Mouse (Mus musculus): Measurements from ENCODE around the gene Srpr.
A peak's percentile ranks its signal among the peaks of the same experiment; 100 is the strongest.

Srpr gene

GRCm38 (mm10) chr9:35188700-35189099 lies 11.3 kb upstream of the Srpr start:
- no peak for DNase-seq (ENCODE audit: low spot score)

- no peak for DNase-seq (ENCODE audit: low spot score)
These were observed 6.9 kb upstream of the Srpr start for GRCm38 (mm10) chr9:35192983-35193542.

GRCm38 (mm10) chr9:35194048-35194447 lies 5.9 kb upstream of the Srpr start:
- DNase-seq (ENCODE audit: low spot score): no peak

GRCm38 (mm10) chr9:35197625-35198024 lies 2.4 kb upstream of the Srpr start:
- DNase-seq (ENCODE audit: low spot score): no peak

- DNase-seq (ENCODE audit: low spot score): no peak
These were observed 1.6 kb upstream of the Srpr start for GRCm38 (mm10) chr9:35198351-35198750.

DNA sequence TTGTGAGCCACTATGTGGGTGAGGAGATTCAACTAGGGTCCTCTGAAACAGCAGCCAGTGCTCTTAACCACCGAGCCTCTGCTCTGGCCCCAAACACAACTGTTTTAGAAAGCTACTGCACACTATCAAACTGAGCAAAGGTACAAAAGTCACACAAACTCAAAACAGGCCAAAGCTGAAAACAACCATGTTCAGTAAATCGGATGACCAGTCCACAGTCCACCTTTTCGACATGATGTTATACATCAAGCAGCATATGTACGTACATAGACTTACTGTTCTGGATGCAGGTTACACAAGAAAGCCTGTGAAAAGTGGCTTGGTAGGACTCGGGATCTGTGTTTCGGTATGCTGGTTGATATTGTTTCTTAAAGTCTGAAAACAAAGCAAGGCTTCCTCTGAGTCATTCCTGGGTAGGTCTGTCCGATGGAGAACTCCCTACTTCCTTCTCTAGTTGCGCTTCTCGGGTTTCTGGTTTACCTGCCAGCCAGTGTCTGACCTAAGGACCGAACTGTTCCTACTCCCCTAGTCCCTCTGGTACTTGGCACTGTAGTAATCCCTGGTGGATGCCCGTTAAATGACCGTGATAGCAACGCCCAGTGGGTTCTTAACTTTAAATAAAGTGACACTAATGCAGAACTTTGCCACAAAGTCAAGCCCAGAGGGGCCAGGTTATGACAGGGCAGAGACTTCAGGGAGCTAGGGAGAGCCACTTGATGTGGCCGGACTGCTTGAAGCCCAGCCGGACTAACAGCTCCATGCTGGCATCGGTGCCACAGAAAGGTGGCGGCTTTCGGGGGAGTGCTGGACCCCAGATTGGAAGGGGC lies 817 bp upstream of the Srpr start:
- no peak for DNase-seq (ENCODE audit: low spot score)

GRCm38 (mm10) chr9:35200529-35201060 lies 620 bp downstream of the Srpr start:
- no peak for DNase-seq (ENCODE audit: low spot score)

GRCm38 (mm10) chr9:35203536-35203935 lies 3.6 kb downstream of the Srpr start:
- DNase-seq (ENCODE audit: low spot score): no peak

GRCm38 (mm10) chr9:35204421-35204820 lies 4.4 kb downstream of the Srpr start:
- DNase-seq (ENCODE audit: low spot score): no peak

DNA sequence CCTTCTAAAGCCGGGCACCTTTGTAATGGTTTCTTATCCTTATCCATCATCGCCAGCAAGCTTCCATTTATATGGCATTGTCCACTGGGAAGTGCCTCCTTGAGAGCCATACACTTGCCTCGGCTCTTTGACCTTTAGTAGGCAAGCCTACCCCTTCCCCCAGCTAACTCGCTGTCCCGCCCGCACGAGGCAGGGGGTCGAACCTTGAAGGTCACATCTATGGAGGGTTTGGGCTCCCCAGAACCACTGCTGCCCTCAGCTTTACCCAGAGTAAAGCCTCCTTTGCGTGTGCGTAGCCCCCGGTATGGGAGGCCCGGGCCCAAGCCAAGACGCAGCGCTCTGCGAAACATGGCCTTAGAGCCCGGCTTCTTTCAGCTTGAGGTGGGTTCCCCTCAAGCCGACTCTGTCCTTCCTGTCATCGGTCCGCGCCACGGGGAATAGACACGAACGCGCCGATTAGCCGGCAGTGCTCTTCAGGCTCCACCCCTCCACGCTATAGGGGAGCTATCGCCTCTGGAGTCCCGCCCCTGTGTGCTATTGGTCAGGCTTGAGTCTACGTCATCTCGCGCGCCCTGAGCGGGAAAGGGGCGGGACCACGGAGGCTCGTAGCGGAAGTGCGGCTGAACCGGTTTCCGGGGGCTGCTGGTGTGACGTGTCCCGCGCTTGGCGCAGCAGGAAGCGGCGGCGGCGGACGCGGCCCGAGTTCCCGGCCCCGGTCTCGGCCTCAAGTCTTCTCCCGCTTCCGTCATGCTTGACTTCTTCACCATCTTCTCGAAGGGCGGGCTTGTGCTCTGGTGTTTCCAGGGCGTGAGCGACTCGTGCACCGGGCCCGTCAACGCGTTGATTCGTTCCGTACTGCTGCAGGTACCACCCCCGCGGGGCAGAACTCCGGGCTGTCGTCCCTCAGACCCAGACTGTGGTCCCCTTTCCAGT lies 10.8 kb downstream of the Srpr start, which contains the start of gene Foxred1:
Foxred1 (minus strand) TSS at position 514 of the 933 bp plus-strand sequence.
- peak; percentile 98 for DNase-seq (ENCODE audit: low spot score)

GRCm38 (mm10) chr9:35211573-35212511 lies 11.9 kb downstream of the Srpr start:
- no peak for DNase-seq (ENCODE audit: low spot score)

DNA sequence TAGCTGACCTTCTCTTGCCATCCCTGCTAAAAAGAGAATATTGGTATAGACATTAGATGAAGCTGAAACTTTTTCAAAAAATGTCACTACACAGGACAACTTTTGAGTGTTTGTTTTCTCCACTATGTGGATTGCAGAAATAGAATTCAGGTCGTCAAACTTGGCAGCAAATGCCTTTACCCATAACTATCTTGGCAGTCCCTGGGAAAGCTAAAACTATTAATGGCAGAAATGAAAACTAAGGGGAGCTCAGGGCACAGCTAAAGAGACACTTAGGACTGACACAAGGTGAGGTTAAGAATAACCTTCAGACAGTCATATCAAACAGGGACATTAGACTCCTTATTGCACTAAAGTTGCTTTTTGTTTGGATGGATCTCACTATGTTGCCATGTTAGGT lies 18.0 kb downstream of the Srpr start:
- DNase-seq (ENCODE audit: low spot score): no peak

- no peak for DNase-seq (ENCODE audit: low spot score)
These were observed 23.5 kb downstream of the Srpr start for GRCm38 (mm10) chr9:35223466-35223865.

- DNase-seq (ENCODE audit: low spot score): no peak
These were observed 28.7 kb downstream of the Srpr start for GRCm38 (mm10) chr9:35228671-35229070.

- DNase-seq (ENCODE audit: low spot score): no peak
These were observed 36.0 kb downstream of the Srpr start for GRCm38 (mm10) chr9:35235996-35236395.

GRCm38 (mm10) chr9:35238371-35238770 lies 38.4 kb downstream of the Srpr start:
- DNase-seq (ENCODE audit: low spot score): no peak

- DNase-seq (ENCODE audit: low spot score): no peak
These were observed 39.1 kb downstream of the Srpr start for GRCm38 (mm10) chr9:35238915-35239571.

DNA sequence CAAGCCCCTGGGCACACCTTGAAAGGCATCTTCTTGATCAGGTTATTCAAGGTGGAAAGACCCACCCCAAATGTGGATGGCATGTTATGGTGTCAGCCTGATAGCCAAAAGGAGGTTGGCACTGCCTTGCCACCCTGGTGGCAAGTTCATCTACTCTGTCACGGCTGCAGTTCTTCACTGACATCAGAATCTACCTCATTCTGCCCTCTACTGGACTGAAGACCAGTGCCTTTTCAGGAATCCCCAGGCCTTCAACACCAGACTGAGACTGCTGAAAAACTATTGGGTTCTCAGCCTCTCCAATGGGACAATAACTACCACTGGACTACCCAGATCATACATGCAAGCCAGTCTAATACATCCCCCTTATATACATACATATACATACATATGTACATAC lies 39.8 kb downstream of the Srpr start:
- no peak for DNase-seq (ENCODE audit: low spot score)

GRCm38 (mm10) chr9:35247405-35247804 lies 47.4 kb downstream of the Srpr start:
- DNase-seq (ENCODE audit: low spot score): no peak

GRCm38 (mm10) chr9:35249476-35249875 lies 49.5 kb downstream of the Srpr start:
- DNase-seq (ENCODE audit: low spot score): no peak

DNA sequence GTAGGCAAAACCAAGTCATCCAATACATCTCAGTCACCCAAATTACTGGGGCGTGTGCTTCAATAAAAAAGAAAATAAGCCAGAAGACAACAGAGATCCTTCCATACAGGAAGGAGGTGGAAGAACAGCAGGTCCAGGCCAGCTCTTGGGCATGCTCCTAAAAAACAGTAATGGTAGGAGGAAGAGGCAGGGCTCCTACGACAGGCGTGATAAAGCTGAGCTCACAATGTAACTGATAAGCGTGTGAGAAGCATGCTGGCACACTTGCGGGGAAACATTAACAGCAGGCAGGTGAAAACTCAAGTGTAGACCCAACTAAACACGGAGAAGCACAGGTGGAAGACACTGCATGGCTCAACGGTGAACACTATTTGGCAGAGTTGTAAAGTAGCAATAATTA lies 57.4 kb downstream of the Srpr start:
- no peak for DNase-seq (ENCODE audit: low spot score)
